Mouse (Mus musculus): ENCODE results near the gene AI413582. TPM values are rescaled to one million over a fixed set of nuclear protein-coding genes. Genes with fewer than 3 reads are reported as not detected.
A peak's percentile ranks its signal among the peaks of the same experiment; 100 is the strongest.

The AI413582 gene
- total and polyA plus RNA-seq, 3 experiments, result 20.6 to 56.5 TPM; not detected in 1

DNA sequence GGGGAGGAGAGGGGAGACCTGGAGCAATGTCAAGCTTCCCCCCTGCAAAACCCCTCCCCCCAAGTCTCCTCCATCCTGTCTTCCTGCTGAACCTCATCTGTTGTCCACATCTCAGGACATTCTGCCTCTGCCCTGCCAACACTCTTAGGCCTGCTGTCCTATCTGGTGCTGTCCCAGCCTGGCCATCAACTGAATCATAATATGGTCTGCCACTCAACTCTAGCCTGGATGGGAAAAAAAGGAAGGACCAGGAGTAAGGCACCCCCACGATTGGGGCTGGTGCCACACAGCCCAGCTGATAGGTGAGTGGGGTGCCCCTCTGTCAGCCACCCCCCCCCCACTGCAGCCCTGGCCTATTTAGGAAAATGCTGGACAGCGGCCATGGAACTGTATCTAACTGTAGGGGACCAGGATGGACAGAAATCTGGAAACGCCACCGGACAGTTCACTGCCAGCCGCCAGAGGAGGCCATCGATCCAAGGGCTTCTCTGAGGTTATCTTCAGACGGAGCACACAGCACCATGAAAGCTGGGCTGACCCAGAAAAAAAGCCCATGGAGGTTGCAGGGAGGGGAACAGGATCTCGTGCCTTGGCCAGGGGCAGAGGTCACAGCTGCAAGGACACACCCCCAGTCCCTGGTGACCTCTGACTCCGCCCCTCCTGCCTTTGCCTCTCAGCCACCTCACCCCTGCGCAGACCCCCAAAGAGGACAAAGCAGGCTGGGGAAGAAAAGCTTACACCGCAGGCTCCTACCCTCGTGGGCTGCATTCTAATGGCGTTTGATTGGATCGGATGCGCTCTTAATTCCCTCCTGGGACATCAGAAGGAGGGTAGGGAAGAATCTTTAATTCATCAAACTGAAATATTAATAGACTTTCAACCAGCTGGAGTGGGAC lies 46.6 kb downstream of the AI413582 start (continued):
- no peak for TF ChIP-seq ZMIZ1 (IDR thresholded peaks at IDR 0.05; ENCODE audit: low read depth, low read length)

DNA sequence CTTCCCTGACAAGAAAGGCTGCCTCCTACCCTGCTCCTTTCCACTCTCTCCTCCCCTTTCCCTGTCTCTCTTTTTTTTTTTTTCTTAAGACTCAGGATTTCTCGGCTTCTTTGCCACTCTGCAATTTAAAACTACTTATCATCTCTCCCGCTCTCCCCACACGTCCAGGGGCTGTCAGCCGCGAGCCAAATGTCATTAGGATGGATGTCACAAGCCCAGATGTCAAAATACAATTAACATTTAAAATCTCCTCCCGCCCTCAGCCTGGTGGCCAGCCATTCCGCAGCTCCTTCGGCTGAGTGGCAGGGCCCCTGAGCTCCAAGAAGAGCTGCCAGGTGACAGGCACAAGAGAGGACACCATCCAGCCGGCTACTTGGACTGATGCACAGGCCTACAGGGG lies 47.3 kb downstream of the AI413582 start:
- Histone ChIP-seq H3K4me3 (ENCODE audit: control insufficient read depth in 1 of 2, insufficient read depth in 1 of 2, low read depth in 2 of 2, low read length in 2 of 2) (no peak overlapping the region), H3K9me3 (replicated peaks; ENCODE audit: insufficient read depth, low read length) (no peaks in the 10 kb centered on the region), H3K27ac (ENCODE audit: control insufficient read depth, low read depth, low read length) (no peak overlapping the region), H3K27me3 (ENCODE audit: control insufficient read depth in 1 of 2, insufficient read depth in 2 of 2, low read length in 2 of 2) (no peaks in the 10 kb centered on the region; a peak in 1 of 4 replicates), H3K4me1 (ENCODE audit: control insufficient read depth in 1 of 2, insufficient read depth in 2 of 2, low read length in 2 of 2) (no peaks in the 10 kb centered on the region), H3K36me3 (ENCODE audit: control insufficient read depth in 1 of 2, insufficient read depth in 2 of 2, low read length in 2 of 2) (no peaks in the 10 kb centered on the region), H3K9ac (ENCODE audit: control insufficient read depth, low read depth, low read length, poor library complexity, severe bottlenecking) (no peak overlapping the region), H3K79me2 (ENCODE audit: control insufficient read depth, insufficient read depth, low read length, poor library complexity) (no peaks in the 10 kb centered on the region)
- DNase-seq (ENCODE audit: low read depth, low spot score), result no peak
- TF ChIP-seq CHD1 (IDR thresholded peaks at IDR 0.05; ENCODE audit: low read depth, low read length) (no peak), ETS1 (IDR thresholded peaks at IDR 0.05; ENCODE audit: low read depth, low read length) (no peak), UBTF (IDR thresholded peaks at IDR 0.05; ENCODE audit: borderline replicate concordance, insufficient read depth, low read depth, low read length) (no peak), POLR2AphosphoS2 (IDR thresholded peaks at IDR 0.05; ENCODE audit: low read length) (no peak), HCFC1 (IDR thresholded peaks at IDR 0.05; ENCODE audit: low read depth, low read length) (no peak), JUND (IDR thresholded peaks at IDR 0.05; ENCODE audit: low read depth, low read length) (no peak), SIN3A (IDR thresholded peaks at IDR 0.05; ENCODE audit: low read length) (no peak)

DNA sequence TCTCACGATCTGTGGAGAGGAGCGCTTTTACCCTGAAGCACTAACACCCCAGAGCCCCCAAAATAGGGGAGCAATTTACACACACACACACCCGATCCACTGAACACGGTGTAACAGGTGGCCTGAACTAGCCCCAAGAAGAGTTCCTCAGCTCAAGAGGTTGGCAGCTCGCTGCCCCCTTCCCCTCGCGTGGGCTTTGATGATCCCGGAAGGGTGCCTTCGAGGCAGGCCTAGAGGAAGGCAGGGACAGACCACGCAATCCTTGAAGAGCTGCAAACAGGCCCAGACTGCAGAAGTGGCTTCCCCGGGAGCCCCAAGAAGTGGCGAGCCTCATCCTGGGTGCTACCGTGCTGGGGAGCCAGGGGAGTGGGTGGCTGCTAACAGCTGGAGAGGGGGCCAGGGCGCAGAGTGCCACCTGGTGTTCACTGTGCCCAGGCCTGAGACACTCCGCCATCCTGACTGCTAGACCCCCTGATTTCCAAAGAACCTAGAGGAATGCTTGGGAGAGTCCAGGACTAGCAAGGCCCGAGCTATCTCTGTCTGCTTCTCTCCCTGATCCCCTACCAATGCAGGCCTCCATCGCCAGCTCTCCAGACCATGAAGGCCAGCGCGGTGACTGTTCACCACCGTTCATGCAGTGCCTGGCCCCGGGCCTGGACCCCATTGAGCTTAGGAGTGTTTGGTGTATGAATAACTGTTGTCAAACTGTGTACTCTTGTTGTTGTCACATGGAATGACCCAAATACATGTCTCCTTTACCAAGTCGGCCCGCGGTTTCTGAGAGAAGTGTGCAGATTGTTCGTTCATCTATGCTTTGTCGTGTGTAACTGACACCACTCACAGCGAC lies 51.4 kb downstream of the AI413582 start:
- no peak overlapping the region for H3K4me3 ChIP-seq (ENCODE audit: control insufficient read depth in 1 of 2, insufficient read depth in 1 of 2, low read depth in 2 of 2, low read length in 2 of 2)
- H3K27ac ChIP-seq (ENCODE audit: control insufficient read depth, low read depth, low read length), result no peak overlapping the region
- no peaks in the 10 kb centered on the region for H3K36me3 ChIP-seq (ENCODE audit: control insufficient read depth in 1 of 2, insufficient read depth in 2 of 2, low read length in 2 of 2)
- H3K9me3 ChIP-seq (replicated peaks; ENCODE audit: insufficient read depth, low read length), result no peaks in the 10 kb centered on the region
- H3K27me3 ChIP-seq (ENCODE audit: control insufficient read depth in 1 of 2, insufficient read depth in 2 of 2, low read length in 2 of 2), result no peaks in the 10 kb centered on the region; a peak in 2 of 4 replicates
- no peak overlapping the region for H3K9ac ChIP-seq (ENCODE audit: control insufficient read depth, low read depth, low read length, poor library complexity, severe bottlenecking)
- no peak for DNase-seq (ENCODE audit: low read depth, low spot score)
- no peaks in the 10 kb centered on the region for H3K4me1 ChIP-seq (ENCODE audit: control insufficient read depth in 1 of 2, insufficient read depth in 2 of 2, low read length in 2 of 2)
- TF ChIP-seq MEF2A (IDR thresholded peaks at IDR 0.05; ENCODE audit: extremely low read depth, insufficient replicate concordance, low read depth, low read length, poor library complexity, severe bottlenecking), result no peak
- peak in 1 of 3 experiments; percentile 9; a peak in 1 of 6 replicates for TF ChIP-seq CTCF (IDR thresholded peaks at IDR 0.05 in 2 of 3, conservative IDR thresholded peaks at IDR 0.05 in 1 of 3; ENCODE audit: control insufficient read depth in 1 of 3, insufficient read depth in 1 of 3, low read depth in 2 of 3, low read length in 3 of 3, poor library complexity in 1 of 3, severe bottlenecking in 1 of 3)
- 0 out of 2 replicates have a peak, but pooled peaks have one; percentile 14 for TF ChIP-seq SMC3 (IDR thresholded peaks at IDR 0.05; ENCODE audit: low read depth, low read length)
- H3K79me2 ChIP-seq (ENCODE audit: control insufficient read depth, insufficient read depth, low read length, poor library complexity), result no peaks in the 10 kb centered on the region

Other genes starting within 250 kb of the AI413582 start
- not detected in 2 replicates for gene Grm4, start 44.4 kb downstream of the AI413582 start, total RNA-seq (2012; rRNA removed)
- gene Grm4, start 44.4 kb downstream of the AI413582 start, polyA plus RNA-seq (2012; ENCODE audit: insufficient read depth in 1 of 2, insufficient read length in 2 of 2, low read depth in 1 of 2, low replicate concordance in 2 of 2, missing spikeins in 1 of 2), result under 1 TPM in 1 of 2 experiments, not detected in 1; 0.06 TPM
- gene Hmga1, start 9.3 kb downstream of the AI413582 start, total RNA-seq (2012; rRNA removed), result 96.0 and 106 TPM in 2 replicates
- 100 to 1,000 TPM in 1 of 2 experiments, not detected in 1; 112 TPM for gene Hmga1, start 9.3 kb downstream of the AI413582 start, polyA plus RNA-seq (2012; ENCODE audit: insufficient read depth in 1 of 2, insufficient read length in 2 of 2, low read depth in 1 of 2, low replicate concordance in 2 of 2, missing spikeins in 1 of 2)
- 93.8 and 96.5 TPM in 2 replicates for gene Nudt3, start 57.7 kb upstream of the AI413582 start, total RNA-seq (2012; rRNA removed)
- gene Nudt3, start 57.7 kb upstream of the AI413582 start, polyA plus RNA-seq (2012; ENCODE audit: insufficient read depth in 1 of 2, insufficient read length in 2 of 2, low read depth in 1 of 2, low replicate concordance in 2 of 2, missing spikeins in 1 of 2), result 100 to 1,000 TPM in 1 of 2 experiments, 10 to 100 TPM in 1; 97.0 to 258 TPM
- gene RPS10-NUDT3, start 69.5 kb upstream of the AI413582 start, total RNA-seq (2012; rRNA removed), result not detected in 2 replicates
- gene RPS10-NUDT3, start 69.5 kb upstream of the AI413582 start, polyA plus RNA-seq (2012; ENCODE audit: insufficient read depth in 1 of 2, insufficient read length in 2 of 2, low read depth in 1 of 2, low replicate concordance in 2 of 2, missing spikeins in 1 of 2), result 10 to 100 TPM in 1 of 2 experiments, not detected in 1; 37.3 TPM
- 3,087 and 3,166 TPM in 2 replicates for gene Rps10, start 70.9 kb upstream of the AI413582 start, total RNA-seq (2012; rRNA removed)
- 1,000 to 10,000 TPM; 3,057 to 3,899 TPM for gene Rps10, start 70.9 kb upstream of the AI413582 start, polyA plus RNA-seq (2012; ENCODE audit: insufficient read depth in 1 of 2, insufficient read length in 2 of 2, low read depth in 1 of 2, low replicate concordance in 2 of 2, missing spikeins in 1 of 2)
- gene Pacsin1, start 89.8 kb upstream of the AI413582 start, total RNA-seq (2012; rRNA removed), result not detected in 2 replicates
- under 1 TPM in 1 of 2 experiments, not detected in 1; 0.17 TPM for gene Pacsin1, start 89.8 kb upstream of the AI413582 start, polyA plus RNA-seq (2012; ENCODE audit: insufficient read depth in 1 of 2, insufficient read length in 2 of 2, low read depth in 1 of 2, low replicate concordance in 2 of 2, missing spikeins in 1 of 2)
- not detected in 2 replicates for gene Spdef, start 163.2 kb upstream of the AI413582 start, total RNA-seq (2012; rRNA removed)
- gene Spdef, start 163.2 kb upstream of the AI413582 start, polyA plus RNA-seq (2012; ENCODE audit: insufficient read depth in 1 of 2, insufficient read length in 2 of 2, low read depth in 1 of 2, low replicate concordance in 2 of 2, missing spikeins in 1 of 2), result under 1 TPM in 1 of 2 experiments, not detected in 1; 0.11 TPM